Mouse (Mus musculus) activated CD4-positive, CD25-positive, alpha-beta regulatory T cell, adult 4 months (primary cell): ENCODE measurements around the gene Rnase1. TPM values are rescaled to one million over a fixed set of nuclear protein-coding genes. Genes with fewer than 3 reads are reported as not detected.
"Not testable (repeated sequence)": the region's sequence is repeated elsewhere in the genome, so short reads cannot be mapped to it uniquely, and the experiment has no call there.

Experiments
- ATAC-seq: one replicate; pipeline ENCODE4 v1.8.0; 2017
- polyA plus RNA-seq, 2 experiments: library from polyadenylated mRNA; unstranded; fragments of 100-300 nt; shearing (Covaris generic); gene quantifications; one replicate each; pipeline ENCODE4 v1.2.1; 2017

Gene Rnase1
- polyA plus RNA-seq = not detected

GRCm38 (mm10) chr14:51146685-51147084 lies at the start of gene Rnase1:
Gene Rnase1, minus strand, starts transcription at chr14:51146785.
- no peak for ATAC-seq

GRCm38 (mm10) chr14:51195681-51196080 lies 49.1 kb upstream of the Rnase1 start:
- no peak for ATAC-seq

GRCm38 (mm10) chr14:51181051-51181450 lies 34.5 kb upstream of the Rnase1 start:
- ATAC-seq = not testable (repeated sequence)

GRCm38 (mm10) chr14:51173843-51174242 lies 27.3 kb upstream of the Rnase1 start:
- no peak for ATAC-seq

- ATAC-seq = not testable (repeated sequence)
Measured at GRCm38 (mm10) chr14:51172947-51173346, 26.4 kb upstream of the Rnase1 start.

GRCm38 (mm10) chr14:51172095-51172865 lies 25.7 kb upstream of the Rnase1 start:
- not testable (repeated sequence) for ATAC-seq

GRCm38 (mm10) chr14:51166068-51166467 lies 19.5 kb upstream of the Rnase1 start:
- no peak for ATAC-seq

GRCm38 (mm10) chr14:51165435-51165834 lies 18.9 kb upstream of the Rnase1 start:
- no peak for ATAC-seq

GRCm38 (mm10) chr14:51163323-51163722 lies 16.7 kb upstream of the Rnase1 start:
- not testable (repeated sequence) for ATAC-seq

- not testable (repeated sequence) for ATAC-seq
Measured at GRCm38 (mm10) chr14:51161976-51162375, 15.4 kb upstream of the Rnase1 start, which contains the start of gene Rnase2b. Gene Rnase2b, plus strand, starts transcription at chr14:51162260.

- no peak for ATAC-seq
Measured at GRCm38 (mm10) chr14:51157072-51157471, 10.5 kb upstream of the Rnase1 start.

- no peak for ATAC-seq
Measured at GRCm38 (mm10) chr14:51156736-51157068, 10.1 kb upstream of the Rnase1 start.

GRCm38 (mm10) chr14:51156056-51156735 lies 9.6 kb upstream of the Rnase1 start:
- ATAC-seq = no peak

GRCm38 (mm10) chr14:51152249-51152870 lies 5.8 kb upstream of the Rnase1 start:
- no peak for ATAC-seq

GRCm38 (mm10) chr14:51150206-51150831 lies 3.7 kb upstream of the Rnase1 start:
- ATAC-seq = no peak

GRCm38 (mm10) chr14:51149164-51149563 lies 2.6 kb upstream of the Rnase1 start:
- no peak for ATAC-seq

- no peak for ATAC-seq
Measured at GRCm38 (mm10) chr14:51148006-51148405, 1.4 kb upstream of the Rnase1 start.

GRCm38 (mm10) chr14:51145521-51145920 lies 1.1 kb downstream of the Rnase1 start:
- no peak for ATAC-seq

GRCm38 (mm10) chr14:51144451-51144850 lies 2.1 kb downstream of the Rnase1 start:
- ATAC-seq = no peak

GRCm38 (mm10) chr14:51143937-51144336 lies 2.6 kb downstream of the Rnase1 start:
- ATAC-seq = no peak

GRCm38 (mm10) chr14:51143287-51143686 lies 3.3 kb downstream of the Rnase1 start:
- ATAC-seq = no peak

- no peak for ATAC-seq
Measured at GRCm38 (mm10) chr14:51142568-51142967, 4.0 kb downstream of the Rnase1 start.

GRCm38 (mm10) chr14:51142119-51142518 lies 4.5 kb downstream of the Rnase1 start:
- no peak for ATAC-seq
